Mouse (Mus musculus) small intestine, adult 2 months (tissue): ENCODE measurements around the gene Syk.

Source experiments
- CTCF ChIP-seq: fragments of 200-500 bp; IDR thresholded peaks from 2 replicates; pipeline ENCODE4 v1.5.1; 2012; ENCODE audit warnings: low read depth, mild to moderate bottlenecking, control low read depth, inconsistent platforms, low read length, moderate library complexity, mixed read lengths; ENCODE audit not compliant: insufficient replicate concordance, insufficient read length; ENCODE audit errors: extremely low read depth
- POLR2A ChIP-seq: fragments of 200-500 bp; IDR thresholded peaks from 2 replicates; pipeline ENCODE4 v1.6.1; 2012; ENCODE audit warnings: low read depth, mild to moderate bottlenecking, control low read depth, inconsistent platforms, low read length, moderate library complexity

DNA sequence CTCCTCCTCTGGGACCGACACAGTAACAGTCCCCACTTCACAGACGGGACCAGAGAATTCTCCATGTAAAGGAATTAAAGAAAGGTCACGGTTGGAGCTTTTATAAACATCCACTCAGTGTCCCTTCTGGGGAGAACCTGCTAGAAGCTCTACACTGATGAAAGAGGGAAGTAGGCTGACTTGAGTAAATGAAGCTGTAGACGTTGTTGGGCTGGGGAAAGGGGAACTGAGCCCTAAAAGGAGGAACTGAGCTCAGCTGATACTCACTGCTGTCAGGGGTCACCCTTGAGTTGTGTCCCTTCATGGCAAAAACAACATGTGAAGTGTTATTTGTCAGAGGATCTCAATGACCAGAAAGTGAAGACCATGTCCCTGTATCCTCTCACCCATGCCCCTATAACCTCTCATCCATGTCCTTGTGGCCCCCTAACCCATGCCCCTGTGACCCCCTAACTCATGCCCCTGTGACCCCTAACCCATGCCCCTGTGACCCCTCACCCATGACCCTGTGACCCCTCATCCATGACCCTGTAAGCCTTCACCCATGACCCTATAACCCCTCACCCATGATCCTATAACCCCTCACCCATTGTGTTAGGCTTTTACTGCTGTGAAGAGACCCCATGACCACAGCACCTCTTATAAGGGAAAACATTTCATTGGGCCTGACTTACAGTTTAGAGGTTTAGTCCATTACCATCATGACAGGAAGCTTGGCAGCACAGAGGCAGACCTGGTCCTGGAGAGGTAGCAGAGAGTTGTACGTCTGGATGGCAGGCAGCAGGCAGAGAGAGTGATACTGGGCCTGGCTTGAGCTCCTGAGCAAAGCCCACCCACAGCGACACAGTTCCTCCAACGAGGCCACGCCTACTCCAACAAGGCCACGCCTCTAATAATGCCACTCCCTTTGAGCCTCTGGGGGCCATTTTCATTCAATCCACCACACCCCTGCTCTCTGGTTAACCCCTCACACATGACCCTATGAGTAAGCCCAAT is 10.2 kb upstream of the Syk start:
- TF ChIP-seq CTCF = no peak
- no peak for TF ChIP-seq POLR2A
